Mouse (Mus musculus): Measurements from ENCODE around the gene Orc2. TPM values are rescaled to one million over a fixed set of nuclear protein-coding genes. Genes with fewer than 3 reads are reported as not detected.
A peak's percentile ranks its signal among the peaks of the same experiment; 100 is the strongest.

Gene Orc2
- 20.2 and 23.1 TPM in 2 replicates for polyA plus RNA-seq (2015; fragmentation: Nextera tagmentation; extraction: Ambion mirVana)

GRCm38 (mm10) chr1:58504577-58505254 lies at the start of gene Orc2:
Gene Orc2, minus strand, starts transcription at chr1:58505109.
- peak; percentile 100 for ATAC-seq (ENCODE audit: low FRiP score)
- under 1% methylated on average over 62 of the region's 64 CpGs for WGBS
- peaks cover 9% of the 10 kb centered on the region; the same call in 1 of the 2 replicates for H3K9me3 ChIP-seq (replicated peaks)

GRCm38 (mm10) chr1:58541386-58541785 lies 36.5 kb upstream of the Orc2 start:
- Histone ChIP-seq H3K4me2 (no peak overlapping the region), H3K4me3 (replicated peaks) (no peak overlapping the region), H3K9me3 (replicated peaks) (no peaks in the 10 kb centered on the region), H3K9ac (replicated peaks) (no peak overlapping the region), H3K36me3 (peaks cover 64% of the 10 kb centered on the region), H3K27me3 (replicated peaks) (no peaks in the 10 kb centered on the region), H3K4me1 (no peaks in the 10 kb centered on the region), H3K27ac (replicated peaks) (no peak overlapping the region)
- ATAC-seq (ENCODE audit: low FRiP score): no peak
- 87% methylated on average over 1 of the region's 1 CpGs for WGBS

More at GRCm38 (mm10) chr1:58504577-58505254, at the start of gene Orc2:
- Histone ChIP-seq H3K4me1 (peaks cover 25% of the 10 kb centered on the region), H3K27me3 (replicated peaks) (no peaks in the 10 kb centered on the region), H3K9ac (replicated peaks) (peak within 1 kb of the TSS; percentile 84), H3K27ac (replicated peaks) (peak within 1 kb of the TSS; percentile 89), H3K4me2 (peak within 1 kb of the TSS; percentile 94), H3K36me3 (peaks cover 15% of the 10 kb centered on the region), H3K4me3 (replicated peaks) (peak within 1 kb of the TSS; percentile 99)

GRCm38 (mm10) chr1:58507249-58507648 lies 2.3 kb upstream of the Orc2 start:
- H3K36me3 ChIP-seq: peaks cover 5% of the 10 kb centered on the region
- peaks cover 22% of the 10 kb centered on the region for H3K4me1 ChIP-seq
- no peak for ATAC-seq (ENCODE audit: low FRiP score)
- peaks cover 9% of the 10 kb centered on the region; the same call in 1 of the 2 replicates for H3K9me3 ChIP-seq (replicated peaks)
- no peak overlapping the region for H3K4me3 ChIP-seq (replicated peaks)
- 95% methylated on average over 3 of the region's 3 CpGs for WGBS
- no peaks in the 10 kb centered on the region for H3K27me3 ChIP-seq (replicated peaks)
- no peak overlapping the region for H3K4me2 ChIP-seq
- no peak overlapping the region for H3K27ac ChIP-seq (replicated peaks)
- no peak overlapping the region for H3K9ac ChIP-seq (replicated peaks)

- Histone ChIP-seq H3K36me3 (peaks cover 20% of the 10 kb centered on the region), H3K27me3 (replicated peaks) (no peaks in the 10 kb centered on the region), H3K4me3 (replicated peaks) (peak overlapping the region; percentile 99), H3K9ac (replicated peaks) (peak overlapping the region; percentile 84), H3K4me2 (peak overlapping the region; percentile 94), H3K4me1 (peaks cover 25% of the 10 kb centered on the region), H3K9me3 (replicated peaks) (peaks cover 9% of the 10 kb centered on the region; the same call in 1 of the 2 replicates), H3K27ac (replicated peaks) (peak overlapping the region; percentile 89)
- WGBS: 28% methylated on average over 9 of the region's 9 CpGs
- ATAC-seq (ENCODE audit: low FRiP score): no peak
Observed at GRCm38 (mm10) chr1:58503793-58504370, 1.0 kb downstream of the Orc2 start.

- H3K27ac ChIP-seq (replicated peaks): no peak overlapping the region
- peak overlapping the region; percentile 99 for H3K4me3 ChIP-seq (replicated peaks)
- H3K9ac ChIP-seq (replicated peaks): no peak overlapping the region
- peak overlapping the region; percentile 94 for H3K4me2 ChIP-seq
- peaks cover 9% of the 10 kb centered on the region; the same call in 1 of the 2 replicates for H3K9me3 ChIP-seq (replicated peaks)
- peaks cover 23% of the 10 kb centered on the region for H3K36me3 ChIP-seq
- ATAC-seq (ENCODE audit: low FRiP score): no peak
- no peaks in the 10 kb centered on the region for H3K27me3 ChIP-seq (replicated peaks)
- H3K4me1 ChIP-seq: peaks cover 25% of the 10 kb centered on the region
Observed at GRCm38 (mm10) chr1:58503134-58503533, 1.8 kb downstream of the Orc2 start.

- Histone ChIP-seq H3K36me3 (peaks cover 49% of the 10 kb centered on the region), H3K27ac (replicated peaks) (no peak overlapping the region), H3K4me2 (no peak overlapping the region), H3K4me3 (replicated peaks) (no peak overlapping the region), H3K9ac (replicated peaks) (no peak overlapping the region), H3K9me3 (replicated peaks) (no peaks in the 10 kb centered on the region), H3K4me1 (peaks cover 13% of the 10 kb centered on the region), H3K27me3 (replicated peaks) (no peaks in the 10 kb centered on the region)
- no peak for ATAC-seq (ENCODE audit: low FRiP score)
- WGBS: 94% methylated on average over 1 of the region's 1 CpGs
Observed at GRCm38 (mm10) chr1:58498758-58499157, 6.2 kb downstream of the Orc2 start.

- Histone ChIP-seq H3K9me3 (replicated peaks) (no peaks in the 10 kb centered on the region), H3K9ac (replicated peaks) (no peak overlapping the region), H3K36me3 (peaks cover 56% of the 10 kb centered on the region), H3K27me3 (replicated peaks) (no peaks in the 10 kb centered on the region), H3K27ac (replicated peaks) (no peak overlapping the region), H3K4me3 (replicated peaks) (no peak overlapping the region), H3K4me1 (peaks cover 3% of the 10 kb centered on the region; the same call in 1 of the 2 replicates), H3K4me2 (no peak overlapping the region)
- no peak for ATAC-seq (ENCODE audit: low FRiP score)
- WGBS: 95% methylated on average over 4 of the region's 4 CpGs
Observed at GRCm38 (mm10) chr1:58497678-58498077, 7.2 kb downstream of the Orc2 start.

- WGBS: 85% methylated on average over 6 of the region's 6 CpGs
- no peak for ATAC-seq (ENCODE audit: low FRiP score)
- Histone ChIP-seq H3K4me2 (no peak overlapping the region), H3K27ac (replicated peaks) (no peak overlapping the region), H3K9ac (replicated peaks) (no peak overlapping the region), H3K4me1 (no peaks in the 10 kb centered on the region), H3K36me3 (peaks cover 75% of the 10 kb centered on the region), H3K9me3 (replicated peaks) (no peaks in the 10 kb centered on the region), H3K4me3 (replicated peaks) (no peak overlapping the region), H3K27me3 (replicated peaks) (no peaks in the 10 kb centered on the region)
Observed at GRCm38 (mm10) chr1:58495603-58496002, 9.3 kb downstream of the Orc2 start.

- Histone ChIP-seq H3K4me3 (replicated peaks) (no peak overlapping the region), H3K27ac (replicated peaks) (no peak overlapping the region), H3K36me3 (peaks cover 69% of the 10 kb centered on the region), H3K27me3 (replicated peaks) (no peaks in the 10 kb centered on the region), H3K9me3 (replicated peaks) (no peaks in the 10 kb centered on the region), H3K4me1 (no peaks in the 10 kb centered on the region), H3K9ac (replicated peaks) (no peak overlapping the region), H3K4me2 (no peak overlapping the region)
- WGBS: 92% methylated on average over 4 of the region's 4 CpGs
- no peak for ATAC-seq (ENCODE audit: low FRiP score)
Observed at GRCm38 (mm10) chr1:58482647-58483046, 22.3 kb downstream of the Orc2 start.

- H3K4me1 ChIP-seq: no peaks in the 10 kb centered on the region
- no peak overlapping the region for H3K4me2 ChIP-seq
- H3K4me3 ChIP-seq (replicated peaks): no peak overlapping the region
- H3K36me3 ChIP-seq: peaks cover 78% of the 10 kb centered on the region
- 94% methylated on average over 8 of the region's 8 CpGs for WGBS
- H3K9me3 ChIP-seq (replicated peaks): no peaks in the 10 kb centered on the region
- ATAC-seq (ENCODE audit: low FRiP score): no peak
- no peak overlapping the region for H3K27ac ChIP-seq (replicated peaks)
- no peak overlapping the region for H3K9ac ChIP-seq (replicated peaks)
- H3K27me3 ChIP-seq (replicated peaks): no peaks in the 10 kb centered on the region
Observed at GRCm38 (mm10) chr1:58475662-58476061, 29.2 kb downstream of the Orc2 start.

GRCm38 (mm10) chr1:58465561-58465960 lies 39.3 kb downstream of the Orc2 start:
- ATAC-seq (ENCODE audit: low FRiP score): no peak
- peaks cover 81% of the 10 kb centered on the region for H3K36me3 ChIP-seq

GRCm38 (mm10) chr1:58465042-58465441 lies 39.9 kb downstream of the Orc2 start:
- ATAC-seq (ENCODE audit: low FRiP score): no peak
- H3K9me3 ChIP-seq (replicated peaks): no peaks in the 10 kb centered on the region
- 94% methylated on average over 4 of the region's 4 CpGs for WGBS
- no peaks in the 10 kb centered on the region for H3K4me1 ChIP-seq
- no peak overlapping the region for H3K9ac ChIP-seq (replicated peaks)
- H3K4me3 ChIP-seq (replicated peaks): no peak overlapping the region
- no peaks in the 10 kb centered on the region for H3K27me3 ChIP-seq (replicated peaks)
- H3K27ac ChIP-seq (replicated peaks): no peak overlapping the region
- no peak overlapping the region for H3K4me2 ChIP-seq
- H3K36me3 ChIP-seq: peaks cover 81% of the 10 kb centered on the region

More at GRCm38 (mm10) chr1:58465561-58465960, 39.3 kb downstream of the Orc2 start:
- no peaks in the 10 kb centered on the region for H3K27me3 ChIP-seq (replicated peaks)
- H3K27ac ChIP-seq (replicated peaks): no peak overlapping the region
- no peak overlapping the region for H3K9ac ChIP-seq (replicated peaks)
- H3K9me3 ChIP-seq (replicated peaks): no peaks in the 10 kb centered on the region
- no peak overlapping the region for H3K4me2 ChIP-seq
- no peaks in the 10 kb centered on the region for H3K4me1 ChIP-seq
- no peak overlapping the region for H3K4me3 ChIP-seq (replicated peaks)
- WGBS: 94% methylated on average over 4 of the region's 4 CpGs
